Mouse (Mus musculus) liver, embryonic 16.5 days (tissue): ENCODE results near the gene Tvp23b. TPM values are rescaled to one million over a fixed set of nuclear protein-coding genes. Genes with fewer than 3 reads are reported as not detected.

Experiments
- polyA plus RNA-seq: library from polyadenylated mRNA; unstranded; fragments of >200 nt; fragmentation: Nextera tagmentation; extraction: Ambion mirVana; gene quantifications from 2 replicates; pipeline ENCODE4 v1.2.1, GENCODE M21; 2015

Tvp23b gene
- polyA plus RNA-seq, 1 experiment from 2014 or later = 26.1 TPM

Other genes starting within 250 kb of the Tvp23b start
- 0.72 and 1.0 TPM in 2 replicates for gene Lrrc75a, start 230.9 kb upstream of the Tvp23b start, polyA plus RNA-seq
- gene Mmgt2, start 230.8 kb upstream of the Tvp23b start, polyA plus RNA-seq = 6.9 and 9.0 TPM in 2 replicates
- gene Zfp287, start 147.6 kb upstream of the Tvp23b start, polyA plus RNA-seq = 0.60 and 0.68 TPM in 2 replicates
- gene Gm10428, start 126.4 kb upstream of the Tvp23b start, polyA plus RNA-seq = not detected in 2 replicates
- gene Zfp286, start 90.0 kb upstream of the Tvp23b start, polyA plus RNA-seq = 0.66 and 1.0 TPM in 2 replicates
- gene Trim16, start 59.2 kb upstream of the Tvp23b start, polyA plus RNA-seq = 0.77 and 0.83 TPM in 2 replicates
- 0.09 and 0.18 TPM in 2 replicates for gene Fbxw10, start 32.4 kb upstream of the Tvp23b start, polyA plus RNA-seq
- not detected in 2 replicates for gene Cdrt4, start 71.7 kb downstream of the Tvp23b start, polyA plus RNA-seq
- not detected in 2 replicates for gene Tekt3, start 182.2 kb downstream of the Tvp23b start, polyA plus RNA-seq
- gene Pmp22, start 249.5 kb downstream of the Tvp23b start, polyA plus RNA-seq = 24.7 and 28.9 TPM in 2 replicates